Mouse (Mus musculus) regulatory T cell (primary cell): ENCODE measurements around the gene Hdac11.
"Not testable (repeated sequence)": the region's sequence is repeated elsewhere in the genome, so short reads cannot be mapped to it uniquely, and the experiment has no call there.

ENCODE experiments used
- in situ Hi-C: fragments of 300-600 bp; cut with MboI, MseI; formaldehyde crosslinking; loops from one replicate; pipeline ENCODE4 v1.15.1; 2025; ENCODE audit warnings: high pct_unique_total_duplicates

Hdac11 gene

GRCm38 (mm10) chr6:91156554-91157236 is at the start of gene Hdac11:
Hdac11 (plus strand) TSS chr6:91156665.
- in situ Hi-C loops: no loop called here

GRCm38 (mm10) chr6:91108301-91108916 is 48.1 kb upstream of the Hdac11 start:
- in situ Hi-C loops: no loop called here

GRCm38 (mm10) chr6:91108917-91109450 is 47.5 kb upstream of the Hdac11 start:
- in situ Hi-C loops: no loop called here

GRCm38 (mm10) chr6:91109489-91109888 is 47.0 kb upstream of the Hdac11 start:
- in situ Hi-C loops: no loop called here

- in situ Hi-C loops: no loop called here
Measured at GRCm38 (mm10) chr6:91110323-91111020, 46.0 kb upstream of the Hdac11 start.

- in situ Hi-C loops: no loop called here
Measured at GRCm38 (mm10) chr6:91111141-91111953, 45.1 kb upstream of the Hdac11 start.

- in situ Hi-C loops: no loop called here
Measured at GRCm38 (mm10) chr6:91111954-91112252, 44.6 kb upstream of the Hdac11 start.

GRCm38 (mm10) chr6:91114716-91115115 is 41.7 kb upstream of the Hdac11 start:
- in situ Hi-C loops: no loop called here

- in situ Hi-C loops: no loop called here
Measured at GRCm38 (mm10) chr6:91115158-91115557, 41.3 kb upstream of the Hdac11 start.

GRCm38 (mm10) chr6:91115863-91116243 is 40.6 kb upstream of the Hdac11 start:
- in situ Hi-C loops: no loop called here

GRCm38 (mm10) chr6:91116244-91117145 is 40.0 kb upstream of the Hdac11 start, which contains the start of gene Nup210:
Nup210 (minus strand) TSS chr6:91116829.
- in situ Hi-C loops: no loop called here

GRCm38 (mm10) chr6:91117149-91117548 is 39.3 kb upstream of the Hdac11 start:
- in situ Hi-C loops: no loop called here

- in situ Hi-C loops: no loop called here
Measured at GRCm38 (mm10) chr6:91118526-91118925, 37.9 kb upstream of the Hdac11 start.

GRCm38 (mm10) chr6:91120206-91120605 is 36.3 kb upstream of the Hdac11 start:
- in situ Hi-C loops: no loop called here

- in situ Hi-C loops: not testable (repeated sequence)
Measured at GRCm38 (mm10) chr6:91121089-91121488, 35.4 kb upstream of the Hdac11 start.

GRCm38 (mm10) chr6:91123453-91123852 is 33.0 kb upstream of the Hdac11 start:
- in situ Hi-C loops: no loop called here

GRCm38 (mm10) chr6:91124286-91125227 is 31.9 kb upstream of the Hdac11 start:
- in situ Hi-C loops: no loop called here

GRCm38 (mm10) chr6:91125228-91125585 is 31.3 kb upstream of the Hdac11 start:
- in situ Hi-C loops: no loop called here

- in situ Hi-C loops: no loop called here
Measured at GRCm38 (mm10) chr6:91128996-91129395, 27.5 kb upstream of the Hdac11 start.

- in situ Hi-C loops: no loop called here
Measured at GRCm38 (mm10) chr6:91130856-91131255, 25.6 kb upstream of the Hdac11 start.
